13 mouse cellular contexts compared by ENCODE assay signal in genomic region chr9:63749296-63749915, GRCm38 (mm10). TPM values are rescaled to one million over a fixed set of nuclear protein-coding genes. Genes with fewer than 3 reads are reported as not detected.
DNase-seq lines count a peak whose midpoint lies in the region; ATAC-seq and TF ChIP-seq lines count a peak whose summit lies in the region.
"Had no signal": no experiment of that assay in that cellular context is flagged by ENCODE, and none has a peak within 500 bp of the region (broad histone marks: within the 10 kb centered on the region; RNA-seq: fewer than 3 reads in every experiment).

No protein-coding gene starts in this region.

- H3K9ac ChIP-seq in heart, postnatal 0 days (replicated peaks; ENCODE audit: low read depth, low read length): no peak overlapping the region
- no peak overlapping the region for H3K9ac ChIP-seq in neural tube, embryonic 14.5 days (replicated peaks; ENCODE audit: low read depth, low read length)
- H3K9ac ChIP-seq in neural tube, embryonic 15.5 days (replicated peaks): no peak overlapping the region
- H3K9ac ChIP-seq: hindbrain, embryonic 14.5 days had no signal

- H3K4me3 ChIP-seq in heart, postnatal 0 days (ENCODE audit: low read depth, low read length): no peak overlapping the region
- no peak overlapping the region for H3K4me3 ChIP-seq in neural tube, embryonic 14.5 days (ENCODE audit: low read depth, low read length)
- H3K4me3 ChIP-seq in neural tube, embryonic 15.5 days (replicated peaks): no peak overlapping the region
- H3K4me3 ChIP-seq: left cerebral cortex, adult 2 months had no signal

- peak overlapping the region; percentile 29; the same call in 1 of the 2 replicates for H3K4me2 ChIP-seq in heart, postnatal 0 days (ENCODE audit: low read depth, low read length)
- no peak overlapping the region for H3K4me2 ChIP-seq in neural tube, embryonic 14.5 days (ENCODE audit: low read depth, low read length)
- no peak overlapping the region for H3K4me2 ChIP-seq in neural tube, embryonic 15.5 days

- WGBS in heart, postnatal 0 days: 26% methylated on average over 15 of the region's 15 CpGs
- WGBS in neural tube, embryonic 14.5 days: 56% methylated on average over 15 of the region's 15 CpGs
- 57% methylated on average over 15 of the region's 15 CpGs for WGBS in neural tube, embryonic 15.5 days

- H3K27me3 ChIP-seq in heart, postnatal 0 days (ENCODE audit: control insufficient read depth, insufficient read depth, low read length): no peaks in the 10 kb centered on the region
- H3K27me3 ChIP-seq in neural tube, embryonic 14.5 days (ENCODE audit: control insufficient read depth, insufficient read depth, low read length): no peaks in the 10 kb centered on the region
- no peaks in the 10 kb centered on the region for H3K27me3 ChIP-seq in neural tube, embryonic 15.5 days (replicated peaks)
- no peaks in the 10 kb centered on the region for H3K27me3 ChIP-seq in splenic B cell, adult 2 months (ENCODE audit: control insufficient read depth, insufficient read depth, low read length, poor library complexity, severe bottlenecking)

- peaks cover 65% of the 10 kb centered on the region for H3K4me1 ChIP-seq in heart, postnatal 0 days (ENCODE audit: control insufficient read depth, insufficient read depth)
- peaks cover 36% of the 10 kb centered on the region for H3K4me1 ChIP-seq in neural tube, embryonic 14.5 days (ENCODE audit: control insufficient read depth, insufficient read depth, low read length)
- H3K4me1 ChIP-seq in neural tube, embryonic 15.5 days: peaks cover 66% of the 10 kb centered on the region

- H3K9me3 ChIP-seq in heart, postnatal 0 days (replicated peaks; ENCODE audit: control insufficient read depth, low read length): no peaks in the 10 kb centered on the region
- no peaks in the 10 kb centered on the region for H3K9me3 ChIP-seq in neural tube, embryonic 14.5 days (ENCODE audit: control insufficient read depth, low read length)
- no peaks in the 10 kb centered on the region for H3K9me3 ChIP-seq in neural tube, embryonic 15.5 days (replicated peaks)

- peak overlapping the region; percentile 4 for H3K27ac ChIP-seq in heart, postnatal 0 days (ENCODE audit: low read depth)
- peak overlapping the region; percentile 7; the same call in 1 of the 2 replicates for H3K27ac ChIP-seq in neural tube, embryonic 14.5 days (ENCODE audit: low read depth, low read length)
- H3K27ac ChIP-seq in neural tube, embryonic 15.5 days (replicated peaks): no peak overlapping the region
- H3K27ac ChIP-seq: left cerebral cortex, adult 2 months had no signal

- no peaks in the 10 kb centered on the region for H3K36me3 ChIP-seq in heart, postnatal 0 days (replicated peaks; ENCODE audit: control insufficient read depth, insufficient read depth, low read length)
- no peaks in the 10 kb centered on the region for H3K36me3 ChIP-seq in neural tube, embryonic 14.5 days (ENCODE audit: control insufficient read depth, insufficient read depth, low read length)
- no peaks in the 10 kb centered on the region for H3K36me3 ChIP-seq in neural tube, embryonic 15.5 days
- H3K36me3 ChIP-seq in splenic B cell, adult 2 months (ENCODE audit: control insufficient read depth, insufficient read depth, low read length, poor library complexity, severe bottlenecking): no peaks in the 10 kb centered on the region

- intact Hi-C loops in left cerebral cortex, postnatal 25 days (cut with DNase I): no loop called here

- ATAC-seq in heart, postnatal 0 days (ENCODE audit: insufficient read depth, low read depth): no peak
- no peak for ATAC-seq in neural tube, embryonic 14.5 days (ENCODE audit: low read depth)
- no peak for ATAC-seq in neural tube, embryonic 15.5 days (ENCODE audit: low FRiP score)
- ATAC-seq: midbrain, embryonic 16.5 days had no signal

- TF ChIP-seq CTCF in heart, postnatal 0 days (IDR thresholded peaks at IDR 0.05; ENCODE audit: low read depth): no peak

- DNase-seq in heart, postnatal 0 days (ENCODE audit: low spot score): peak; percentile 7
- no peak for DNase-seq in heart, adult 11 months
- peak; percentile 41 for DNase-seq in induced T-regulatory cell, adult 2 months (ENCODE audit: low read depth)
- DNase-seq in splenic B cell, adult 2 months (ENCODE audit: low read depth, low spot score): peak; percentile 43
- no peak for DNase-seq in left cerebral cortex, adult 9 months (ENCODE audit: low spot score in 2 of 2)
- DNase-seq in left cerebral cortex, postnatal 25 days (ENCODE audit: low spot score in 2 of 2): no peak
- DNase-seq: adrenal gland, adult 8-10 months; cerebellum, postnatal 10 days had no signal

- TF ChIP-seq EP300 in heart, postnatal 0 days (IDR thresholded peaks at IDR 0.05; ENCODE audit: low read depth): no peak

RNA-seq across cellular contexts. Expression of gene Smad3, which starts 8.4 kb away (rescaled TPM):
- total RNA-seq in heart, postnatal 0 days (2014; rRNA removed; ENCODE audit: low replicate concordance): 25.9 and 30.2 TPM in 2 replicates
- 6.0 and 6.4 TPM in 2 replicates for polyA plus RNA-seq in heart, postnatal 0 days (2015; fragmentation: Nextera tagmentation; extraction: Ambion mirVana)
- 6.4 and 9.3 TPM in 2 replicates for polyA plus RNA-seq in neural tube, embryonic 14.5 days (2014; fragmentation: Nextera tagmentation; extraction: Ambion mirVana)
- 8.7 and 12.2 TPM in 2 replicates for polyA plus RNA-seq in neural tube, embryonic 15.5 days (2015; fragmentation: Nextera tagmentation; extraction: Ambion mirVana)
- total RNA-seq in left cerebral cortex, postnatal 25 days (2021): 10 to 100 TPM; 55.3 to 67.5 TPM

Comparison
In these comparisons a context has a peak if more than half of its experiments do, and no peak if none do; other contexts are left out.
1. DNase-seq: peak in heart, postnatal 0 days (single experiment), induced T-regulatory cell, adult 2 months (single experiment) and splenic B cell, adult 2 months (single experiment); none in heart, adult 11 months (single experiment), left cerebral cortex, adult 9 months (0 of 2) and left cerebral cortex, postnatal 25 days (0 of 2).